Mouse (Mus musculus) thymus, postnatal 0 days (tissue): ENCODE measurements around the gene Gipc3. TPM values are rescaled to one million over a fixed set of nuclear protein-coding genes. Genes with fewer than 3 reads are reported as not detected.

ENCODE experiments used
- DNase-seq: peaks from one replicate; pipeline ENCODE4 v3.0.0-alpha.2; 2015; ENCODE audit warnings: low spot score
- polyA plus RNA-seq: library from polyadenylated mRNA; unstranded; fragments of >200 nt; fragmentation: Nextera tagmentation; extraction: Ambion mirVana; gene quantifications from 2 replicates; pipeline ENCODE4 v1.2.1, GENCODE M21; 2015

The Gipc3 gene
- 0.14 and 0.16 TPM in 2 replicates for polyA plus RNA-seq

DNA sequence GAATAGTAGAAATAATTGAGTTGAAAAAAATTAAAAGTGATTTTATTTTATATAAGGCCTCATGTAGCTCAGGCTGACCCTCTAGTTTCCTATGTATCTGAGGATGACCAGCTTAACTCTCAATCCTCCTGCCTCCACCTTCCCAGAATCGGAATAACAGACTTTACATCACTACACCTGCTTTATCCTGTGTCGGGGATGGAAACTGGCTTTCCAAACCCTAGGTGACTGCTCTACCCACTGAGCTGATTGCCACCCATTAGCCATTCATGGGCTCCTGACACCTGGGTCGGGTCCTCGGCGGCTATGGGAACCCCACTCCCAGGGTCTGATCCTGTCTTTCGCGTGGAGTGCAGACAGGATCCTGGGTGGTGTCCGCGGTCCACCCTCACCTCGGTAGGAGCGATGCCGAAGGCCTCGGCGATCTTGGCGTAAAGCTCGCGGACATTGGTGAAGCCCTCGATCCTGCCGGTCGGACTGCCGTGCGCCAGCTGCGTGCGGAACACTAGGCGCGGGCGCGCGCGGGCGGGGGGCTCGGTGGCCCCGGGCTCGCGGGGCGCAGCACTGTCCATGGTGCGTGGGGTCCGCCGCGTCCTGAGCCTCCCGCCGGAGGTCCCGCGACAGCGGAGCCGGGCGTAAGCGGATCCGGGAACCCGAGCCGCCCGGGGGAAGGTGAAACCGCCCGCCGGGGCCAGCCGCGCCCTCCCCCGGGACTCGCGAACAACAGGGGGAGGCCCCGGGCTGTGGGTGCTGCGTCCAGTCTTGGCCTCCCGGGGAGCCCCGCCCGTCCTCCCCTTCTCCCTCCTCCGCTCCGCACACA lies at the start of gene Gipc3:
Gipc3 (minus strand) TSS at position 581 of the 820 bp plus-strand sequence.
- DNase-seq = no peak

DNA sequence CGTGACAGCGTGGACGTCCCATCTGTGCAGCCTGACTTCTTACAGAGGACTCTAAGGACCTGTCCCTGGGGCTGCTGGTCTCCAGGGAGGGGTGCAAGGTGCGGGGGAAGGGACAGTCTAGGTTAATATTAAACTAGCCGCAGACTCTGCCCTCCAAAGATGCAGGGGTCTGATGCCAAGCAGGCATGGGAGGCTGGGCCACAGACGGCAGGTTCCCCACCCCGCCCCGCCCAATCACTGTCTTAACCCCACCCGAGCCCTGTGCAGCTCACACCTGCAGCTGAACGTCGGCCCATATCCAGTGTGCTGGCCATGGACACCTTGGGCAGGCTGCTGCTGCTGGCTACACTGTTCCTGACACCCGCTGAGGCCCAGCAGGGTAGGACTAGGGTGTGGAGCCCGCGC lies 49.7 kb upstream of the Gipc3 start, which contains the start of gene Smim24:
Smim24 (plus strand) TSS at position 271 of the 405 bp plus-strand sequence.
- peak; percentile 23 for DNase-seq

DNA sequence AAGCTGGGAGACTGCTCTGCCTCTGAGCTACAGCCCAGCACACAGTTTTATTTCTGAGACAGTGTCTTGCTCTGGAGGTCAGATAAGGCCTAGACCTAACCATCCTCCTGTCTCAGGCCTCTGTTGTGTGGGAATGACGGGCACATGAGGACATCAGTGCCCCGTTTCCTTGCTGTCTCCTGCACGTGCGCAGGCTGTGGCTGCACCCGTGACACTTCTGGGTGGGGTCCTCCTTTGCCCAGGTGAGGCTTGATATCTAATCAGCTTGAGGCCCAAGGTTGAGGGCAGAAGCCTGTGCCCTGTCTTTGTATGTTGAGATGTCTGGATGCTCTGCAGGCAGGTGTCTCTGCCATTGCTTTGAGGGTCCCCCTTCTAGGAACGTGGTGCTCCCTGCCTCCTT lies 49.2 kb upstream of the Gipc3 start:
- DNase-seq = no peak

DNA sequence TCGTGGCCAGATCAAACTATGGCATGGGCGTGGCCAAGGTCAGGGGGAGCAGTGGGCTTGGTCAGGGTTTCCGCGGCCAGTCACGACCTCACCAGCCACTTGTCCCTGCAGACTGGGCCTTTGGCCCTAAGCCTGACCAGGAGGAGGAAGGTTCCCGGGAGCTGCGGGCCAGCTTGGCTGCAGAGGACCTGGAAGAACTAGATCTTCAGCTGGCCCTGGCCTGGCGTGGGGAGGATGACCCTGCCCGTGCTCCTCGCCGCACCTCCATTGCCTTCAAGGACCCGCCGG lies 47.6 kb upstream of the Gipc3 start:
- no peak for DNase-seq

DNA sequence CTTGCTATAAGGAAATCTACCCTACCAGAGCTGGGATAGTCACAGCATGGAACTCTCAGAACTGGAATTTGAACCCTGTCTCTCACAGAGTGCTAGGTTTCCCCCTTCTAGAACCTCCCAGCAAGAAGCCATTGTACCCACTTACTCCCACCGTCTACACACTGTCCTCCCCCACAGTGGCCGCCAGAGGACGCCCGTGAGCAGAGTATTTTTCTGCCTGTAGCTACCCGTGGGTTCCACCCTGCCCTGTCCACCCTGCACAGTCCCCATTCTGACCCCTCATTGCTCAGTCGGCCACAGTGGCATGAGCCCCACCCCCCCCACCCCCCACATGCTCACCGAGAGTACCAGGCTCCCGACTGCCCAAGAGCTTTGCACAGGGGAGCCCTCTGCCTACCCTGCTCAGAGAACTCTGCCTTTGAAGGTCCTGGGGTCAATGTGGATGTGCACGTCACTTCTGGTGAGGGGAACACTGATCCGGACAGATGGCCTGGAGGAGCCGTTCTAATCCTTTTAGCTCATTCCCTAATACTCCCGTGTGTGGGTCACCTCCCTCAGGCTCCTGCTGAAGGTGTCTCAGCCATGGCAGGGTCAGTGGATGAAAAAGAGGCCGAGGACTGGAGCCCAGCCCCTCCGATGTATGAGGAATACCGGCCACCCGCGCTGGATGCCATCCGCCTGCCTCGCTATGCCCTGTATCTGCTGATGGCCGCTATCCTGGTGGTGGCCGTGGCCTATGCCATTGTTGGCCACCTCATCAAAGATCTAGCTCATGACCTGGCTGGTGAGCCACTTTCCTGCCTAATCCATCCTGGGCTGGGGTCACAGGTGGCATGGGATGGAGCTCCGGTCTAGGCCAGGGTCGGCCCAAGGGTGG lies 47.0 kb upstream of the Gipc3 start:
- DNase-seq = peak; percentile 58

DNA sequence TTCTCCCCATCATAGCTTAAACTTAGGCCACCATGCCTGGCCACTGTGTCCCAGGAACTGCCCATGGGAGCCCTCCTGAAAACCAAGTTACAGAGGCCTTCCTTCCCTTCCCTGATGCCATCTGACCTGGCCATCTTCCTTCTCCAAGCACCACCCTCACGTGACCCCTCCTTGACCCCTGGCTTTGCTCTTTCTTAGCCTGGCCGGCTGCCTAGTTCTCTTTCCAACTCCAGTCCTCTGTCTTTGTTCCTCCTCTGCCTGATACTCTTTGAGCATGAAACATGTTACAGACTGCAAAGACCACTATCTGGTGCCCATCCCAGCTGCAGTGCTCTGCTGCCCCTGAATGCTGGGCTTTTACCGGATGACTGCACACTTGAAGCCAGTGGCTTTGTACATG lies 46.3 kb upstream of the Gipc3 start:
- DNase-seq = no peak

DNA sequence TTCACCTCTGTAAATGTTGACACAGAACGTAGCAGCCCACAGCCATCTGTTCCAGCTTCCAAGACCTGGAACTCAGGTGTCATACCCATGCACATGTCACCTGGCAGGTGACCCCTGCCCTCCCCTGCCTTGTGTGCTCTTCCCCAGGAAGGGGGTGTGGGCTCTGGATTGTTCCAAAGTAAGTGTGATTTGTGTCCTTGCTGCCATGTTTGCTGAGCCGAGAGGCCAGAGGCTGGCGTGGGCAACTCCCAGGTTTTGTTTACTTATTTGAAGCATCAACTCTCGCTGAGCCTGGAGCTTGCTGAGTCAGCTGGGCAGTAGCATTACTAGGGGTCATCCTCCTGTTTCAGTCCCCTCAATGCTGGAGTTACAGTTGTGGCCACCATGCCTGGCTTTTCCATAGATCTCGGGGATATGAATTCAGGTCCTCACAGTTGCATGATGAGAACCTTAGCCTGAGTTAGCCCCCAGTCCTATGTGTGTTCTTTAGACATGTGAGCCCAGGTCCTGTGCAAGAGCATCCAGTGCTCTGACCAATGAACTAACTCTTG lies 45.5 kb upstream of the Gipc3 start, which contains the start of gene Gm48552:
Gm48552 (plus strand) TSS at position 501 of the 551 bp plus-strand sequence.
- no peak for DNase-seq

DNA sequence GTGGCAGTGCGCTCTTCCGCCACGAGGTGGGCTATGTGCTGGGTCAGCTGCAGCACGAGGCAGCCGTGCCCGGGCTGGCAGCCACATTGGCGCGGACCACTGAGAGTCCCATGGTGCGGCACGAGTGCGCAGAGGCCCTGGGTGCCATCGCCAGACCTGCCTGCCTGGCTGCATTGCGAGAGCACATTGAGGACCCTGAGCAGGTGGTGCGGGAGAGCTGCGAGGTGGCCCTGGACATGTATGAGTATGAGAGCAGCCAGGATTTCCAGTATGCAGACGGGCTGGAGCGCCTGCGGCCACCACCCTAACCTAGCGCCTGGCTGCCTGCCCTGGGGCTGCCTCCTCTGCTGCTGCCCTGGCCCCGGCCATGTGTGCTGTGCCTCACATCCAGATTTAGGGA lies 44.6 kb upstream of the Gipc3 start:
- DNase-seq = no peak

DNA sequence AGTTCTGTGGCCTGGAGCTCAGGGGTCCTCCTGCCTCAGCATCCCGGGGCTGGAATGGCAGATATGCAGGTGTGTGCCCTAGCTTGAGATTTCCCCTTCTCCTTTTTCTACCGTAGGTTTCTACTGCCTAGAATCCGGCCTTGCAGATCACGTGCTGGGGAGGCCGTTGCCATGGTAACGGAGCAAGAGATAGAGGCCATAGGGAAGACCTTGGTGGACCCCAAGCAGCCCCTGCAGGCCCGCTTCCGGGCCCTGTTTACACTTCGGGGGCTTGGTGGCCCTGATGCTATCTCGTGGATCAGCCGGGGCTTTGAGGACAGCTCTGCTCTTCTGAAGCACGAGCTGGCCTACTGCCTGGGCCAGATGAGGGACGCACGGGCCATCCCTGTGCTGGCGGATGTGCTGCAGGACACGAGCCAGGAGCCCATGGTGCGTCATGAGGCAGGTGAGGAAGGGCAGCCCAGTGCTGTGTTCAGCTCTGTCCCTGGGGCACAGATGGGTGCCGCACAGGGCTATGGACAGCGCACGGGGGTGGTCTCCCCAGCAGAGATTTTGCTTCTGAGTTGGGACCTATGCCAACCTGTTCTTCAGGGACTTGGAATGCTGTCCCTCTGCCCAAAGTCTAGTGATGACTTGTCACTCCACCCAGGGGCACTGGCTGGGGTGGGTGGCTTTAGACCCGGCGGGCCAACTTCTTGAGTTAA lies 42.7 kb upstream of the Gipc3 start:
- no peak for DNase-seq

DNA sequence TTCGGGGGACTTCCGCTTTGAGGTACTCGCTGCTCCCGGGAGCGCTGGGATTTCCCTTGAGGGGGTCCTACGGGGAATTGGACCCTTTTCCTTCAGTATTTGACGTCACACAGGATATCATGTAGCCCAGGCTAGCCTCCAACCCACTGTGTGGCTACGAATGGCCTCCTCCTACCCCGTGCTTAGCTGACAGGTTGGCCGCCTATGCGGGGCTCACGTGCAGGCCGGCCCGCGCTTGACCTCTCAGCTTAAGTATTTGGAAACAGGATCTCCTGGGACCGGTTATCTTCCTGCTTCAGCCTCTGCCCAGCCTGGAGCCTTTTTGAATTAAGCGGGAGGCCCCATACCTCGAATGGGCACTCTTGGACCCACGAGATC lies 41.5 kb upstream of the Gipc3 start:
- DNase-seq = no peak

DNA sequence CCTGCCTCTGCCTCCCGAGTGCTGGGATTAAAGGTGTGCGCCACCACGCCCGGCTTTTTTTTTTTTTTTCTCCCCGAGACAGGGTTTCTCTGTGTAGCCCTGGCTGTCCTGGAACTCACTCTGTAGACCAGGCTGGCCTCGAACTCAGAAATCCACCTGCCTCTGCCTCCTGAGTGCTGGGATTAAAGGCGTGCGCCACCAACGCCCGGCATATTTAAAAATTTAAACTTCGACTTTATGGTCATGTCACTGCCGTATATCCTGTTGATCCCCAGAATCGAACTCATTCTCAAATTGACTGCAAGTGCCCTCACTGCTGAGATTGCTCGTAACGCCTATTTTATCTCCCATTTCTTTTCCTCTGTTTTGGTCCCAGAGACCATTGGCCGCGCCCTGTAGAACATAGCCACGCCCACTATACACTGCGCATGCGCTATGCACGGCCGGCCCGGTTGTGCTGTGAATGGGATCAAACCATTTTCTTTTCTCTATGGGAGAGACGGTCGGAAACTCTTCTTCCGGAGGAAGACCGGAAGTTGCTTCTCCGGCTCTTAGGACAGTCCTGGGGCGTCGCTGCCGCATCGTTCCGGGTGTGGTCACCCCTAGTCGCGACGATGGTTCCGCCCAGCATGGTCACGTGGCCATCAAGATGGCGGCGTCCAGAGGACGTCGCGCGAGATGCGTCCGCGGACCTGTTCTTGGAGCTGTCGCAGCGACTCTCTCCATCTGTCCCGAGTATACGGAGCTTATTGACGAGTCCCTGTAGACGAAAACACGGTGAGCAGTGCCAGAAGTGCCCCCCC lies 40.9 kb upstream of the Gipc3 start, which contains the start of the genes Dohh and Gm48551:
Dohh (plus strand) TSS at position 627 of the 803 bp plus-strand sequence.
Gm48551 (plus strand) TSS at position 665 of the 803 bp plus-strand sequence.
- DNase-seq = peak; percentile 96

DNA sequence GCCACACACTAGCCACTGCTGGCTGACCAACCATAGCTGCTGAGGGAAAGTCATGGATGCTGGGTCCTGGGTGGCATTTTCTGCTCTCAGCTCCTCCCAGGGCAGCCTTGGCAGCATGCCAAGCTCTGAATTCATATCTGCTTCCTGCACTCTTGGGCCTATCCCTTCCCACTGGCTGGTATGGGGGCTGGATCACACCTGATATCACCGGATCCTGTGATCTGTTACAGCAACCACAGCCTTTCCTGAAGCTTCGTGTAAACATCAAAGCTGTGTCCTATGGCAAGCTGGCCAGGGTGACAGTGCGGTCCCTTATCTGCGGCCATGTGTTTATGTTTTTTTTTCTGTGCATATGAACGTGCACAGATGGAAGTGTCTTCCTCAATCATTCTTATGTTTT lies 39.0 kb upstream of the Gipc3 start:
- DNase-seq = no peak

DNA sequence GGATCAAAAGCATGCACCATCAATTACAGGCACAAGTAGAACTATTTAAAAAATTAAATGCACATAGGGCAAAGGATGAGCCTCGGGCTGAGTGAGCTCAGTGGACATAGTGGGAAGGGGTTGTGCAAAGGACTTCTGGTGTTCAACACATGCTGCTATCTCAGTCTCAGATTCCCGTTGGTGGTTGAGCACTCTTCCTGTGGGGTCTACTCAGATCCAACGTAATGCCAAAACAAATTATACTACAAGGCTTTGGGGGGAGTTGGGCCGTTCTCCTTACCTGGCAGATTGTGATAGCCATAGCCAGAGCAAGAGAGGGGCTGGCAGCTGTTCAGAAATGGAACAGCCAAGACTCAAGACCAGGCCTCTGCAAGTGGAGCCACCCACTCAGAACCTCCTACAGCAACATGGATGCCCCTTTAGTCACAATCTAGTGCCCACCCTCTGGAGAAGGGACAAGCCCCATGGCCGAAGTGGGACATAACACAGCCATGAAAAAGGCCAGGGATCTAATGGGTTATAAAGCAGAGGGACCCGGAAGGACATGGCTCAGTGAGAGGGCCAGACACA lies 36.8 kb upstream of the Gipc3 start:
- no peak for DNase-seq

DNA sequence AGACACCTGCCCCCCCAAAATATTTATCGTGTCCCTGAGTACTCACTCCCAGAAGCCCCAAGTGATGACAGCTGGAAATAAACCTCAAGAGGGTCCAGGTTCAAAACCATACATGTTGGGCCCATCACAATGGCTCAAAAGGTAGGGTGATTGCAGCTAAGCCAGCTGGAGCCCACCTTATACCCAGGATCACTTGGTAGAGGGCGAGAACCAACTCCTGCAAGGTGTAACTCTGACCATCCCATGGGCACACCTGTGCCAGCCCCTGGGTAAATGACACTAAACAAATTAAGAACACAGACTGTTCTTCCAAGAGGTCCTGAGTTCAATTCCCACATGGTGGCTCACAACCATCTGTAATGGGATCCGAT lies 36.1 kb upstream of the Gipc3 start:
- DNase-seq = no peak

DNA sequence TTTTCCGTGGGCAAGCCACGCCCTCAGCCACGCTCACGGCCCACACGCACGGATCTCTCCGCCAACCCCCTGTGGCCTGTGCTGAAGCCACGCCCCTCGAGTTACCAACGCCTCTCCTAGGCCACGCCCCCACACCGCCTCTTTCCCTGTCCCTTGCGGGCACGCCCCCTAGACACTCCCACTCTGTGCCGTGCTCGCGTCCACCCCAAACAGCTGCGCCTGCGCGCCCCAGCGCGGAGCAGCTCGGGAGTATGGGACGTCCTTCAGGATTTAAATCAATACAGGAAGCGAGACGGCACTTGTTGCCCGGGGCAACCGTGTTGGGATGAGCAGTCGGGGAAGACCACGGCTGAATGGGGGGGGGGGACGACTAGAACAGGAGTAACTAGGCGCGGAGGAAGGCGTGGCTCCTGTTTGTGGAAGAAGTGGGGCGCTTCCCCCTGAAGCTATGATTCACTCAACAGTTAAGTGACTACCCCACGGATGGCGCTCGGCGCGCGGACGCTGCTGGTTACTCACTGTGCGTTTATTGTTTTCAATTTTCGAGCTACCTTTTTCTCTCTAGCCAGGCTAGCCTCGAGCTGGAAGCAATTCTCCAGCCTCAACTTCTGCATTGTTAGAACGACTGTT lies 35.6 kb upstream of the Gipc3 start:
- peak; percentile 100 for DNase-seq

DNA sequence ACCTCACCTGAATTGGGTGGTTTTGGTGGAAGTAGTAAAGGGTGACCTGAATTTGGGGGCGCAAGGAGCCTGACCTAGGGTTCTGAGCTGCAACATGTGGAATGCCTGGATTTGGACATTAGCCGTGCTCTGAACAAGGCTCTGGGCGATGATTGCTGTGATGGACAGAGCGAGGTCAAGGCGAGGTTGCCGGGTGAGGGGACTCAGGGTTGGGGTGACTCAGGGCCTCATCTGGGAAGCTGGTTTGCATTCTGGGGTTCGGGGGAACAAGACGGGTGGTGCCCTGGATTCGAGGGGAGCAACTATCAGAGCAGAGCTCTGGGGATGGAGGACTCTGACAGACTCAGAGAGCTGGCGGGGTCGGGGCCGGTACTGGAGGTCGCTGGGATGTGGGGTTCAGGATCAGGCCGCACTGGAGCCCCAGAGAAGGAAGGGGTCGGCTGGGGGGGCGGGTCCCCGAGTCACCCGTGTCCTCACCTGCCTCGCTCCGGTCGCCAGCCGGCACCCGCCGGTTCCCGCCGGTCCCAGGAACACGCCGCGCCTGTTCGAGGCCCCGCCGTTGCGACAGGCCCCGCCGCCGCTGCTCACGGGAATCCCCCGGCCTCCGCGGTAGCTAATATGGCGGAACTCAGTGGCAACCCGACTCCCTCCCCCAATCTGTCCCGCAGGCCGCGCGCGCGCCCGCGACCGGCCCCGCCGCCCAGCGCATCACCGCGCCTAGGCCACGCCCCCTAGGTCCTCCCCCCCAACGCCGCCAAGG lies 34.9 kb upstream of the Gipc3 start, which contains the start of gene Fzr1:
Fzr1 (minus strand) TSS at position 724 of the 760 bp plus-strand sequence.
- no peak for DNase-seq

DNA sequence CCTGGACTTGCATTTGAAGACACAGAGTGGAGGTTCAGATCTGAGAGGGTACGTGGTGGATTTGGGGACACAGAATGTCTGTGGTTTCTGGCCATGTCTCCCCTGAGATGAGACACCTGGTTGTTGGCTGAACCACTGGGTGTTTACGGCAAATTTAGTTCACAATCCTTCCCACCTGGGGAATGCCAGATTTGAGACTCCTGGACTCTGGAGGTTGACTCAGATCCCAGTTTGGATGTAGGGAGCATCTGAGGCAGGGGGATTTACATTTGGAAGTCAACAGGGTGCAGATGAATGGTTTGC lies 34.2 kb upstream of the Gipc3 start:
- DNase-seq = no peak

DNA sequence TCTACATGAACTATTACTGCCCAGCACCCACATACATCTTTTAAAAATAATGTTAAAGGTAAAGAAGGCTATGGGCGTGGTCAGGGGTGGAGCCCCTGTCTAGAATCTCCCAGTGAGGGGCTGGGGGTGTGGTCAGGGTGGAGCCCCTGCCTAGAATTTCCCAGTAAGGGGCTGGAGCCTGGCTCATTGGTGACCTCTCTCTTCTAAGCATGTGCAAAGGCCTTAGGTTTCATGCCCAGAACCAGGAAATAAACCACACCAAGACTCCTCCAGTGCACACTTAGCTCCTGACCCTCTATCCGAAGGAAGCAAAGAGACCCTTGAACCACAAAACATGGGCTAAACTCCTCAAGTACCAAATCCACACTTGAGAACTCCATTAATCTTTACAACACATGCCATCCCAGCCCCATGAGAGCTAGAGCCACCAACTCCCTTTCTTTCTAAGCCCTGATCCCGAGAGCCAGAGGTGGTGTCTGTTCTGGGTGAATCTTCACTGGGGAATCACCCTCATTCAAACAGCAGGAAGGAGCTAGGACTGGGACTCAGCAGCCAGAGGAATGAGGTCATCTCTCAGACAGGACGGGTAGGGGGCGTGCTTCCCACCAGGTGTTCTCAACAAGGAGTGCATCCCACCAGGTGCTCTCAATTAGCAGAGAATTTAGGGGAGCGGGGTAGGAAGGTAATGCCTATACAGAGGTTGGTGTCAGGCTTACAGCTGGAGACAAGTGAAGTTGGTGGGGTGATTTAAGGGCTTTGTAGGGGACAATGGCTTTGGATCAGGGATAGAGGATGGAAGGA lies 33.7 kb upstream of the Gipc3 start:
- DNase-seq = no peak
